Mouse (Mus musculus) adrenal gland, postnatal 0 days (tissue): ENCODE data around the gene Gm49325. TPM values are rescaled to one million over a fixed set of nuclear protein-coding genes. Genes with fewer than 3 reads are reported as not detected.

ENCODE experiments used
- microRNA-seq: library from miRNA; unstranded; fragments of <30 nt; microRNA quantifications from one replicate; pipeline ENCODE4, GENCODE M21; 2016; ENCODE audit warnings: borderline replicate concordance; ENCODE audit not compliant: insufficient number of aligned reads
- polyA plus RNA-seq: library from polyadenylated mRNA; unstranded; fragments of >200 nt; fragmentation: Nextera tagmentation; extraction: Ambion mirVana; gene quantifications from 2 replicates; pipeline ENCODE4 v1.2.1, GENCODE M21; 2015

Gm49325 gene
- polyA plus RNA-seq: 14.8 and 15.0 TPM in 2 replicates

DNA sequence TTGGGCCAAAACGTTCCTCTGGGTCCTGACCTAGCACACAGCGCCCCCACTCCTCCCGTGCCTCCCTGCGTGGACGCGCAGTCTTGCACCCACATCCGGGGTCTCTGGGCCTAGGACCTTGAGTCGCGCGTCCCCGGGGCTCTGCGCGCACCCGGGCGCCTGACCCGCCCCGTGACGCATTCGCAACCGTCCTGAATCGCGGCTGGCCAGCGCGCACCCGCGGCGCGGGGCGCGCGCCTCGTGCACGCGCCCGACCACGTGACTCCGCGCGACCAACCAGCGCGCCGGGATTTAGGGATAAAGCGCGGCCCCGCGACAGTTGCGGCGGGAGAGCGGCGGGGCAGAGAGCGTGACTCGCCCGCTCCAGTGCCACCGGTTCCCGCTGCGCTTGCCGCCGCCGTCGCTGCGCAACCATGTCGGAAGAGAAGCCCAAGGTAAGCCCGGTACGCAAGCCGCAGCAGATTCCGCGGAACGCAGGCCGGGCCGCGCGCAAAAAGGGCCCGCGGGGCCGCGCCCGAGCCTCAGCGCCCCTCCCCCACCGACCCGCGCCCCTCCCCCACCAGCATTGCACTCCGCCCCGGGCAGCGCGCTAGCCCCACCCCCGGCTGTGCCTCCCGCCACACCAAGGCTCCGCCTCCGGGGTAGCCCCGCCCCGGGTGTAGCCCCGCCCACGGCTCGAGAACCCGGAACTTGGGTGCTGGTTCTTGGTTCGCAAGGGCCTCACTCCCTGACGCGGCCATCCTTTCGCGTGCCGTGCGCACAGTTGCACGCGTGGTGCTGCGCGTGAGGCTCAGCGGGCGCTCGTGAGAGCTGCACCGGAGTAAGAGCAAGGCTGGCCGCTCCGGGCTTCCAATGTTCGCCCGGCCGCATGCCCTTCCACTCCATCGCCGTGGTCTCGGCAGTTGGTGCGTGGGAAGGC lies at the start of gene Gm49325, which contains the start of gene Sumo3:
TSS of gene Gm49325 (plus strand) at position 290 of the 919 bp plus-strand sequence.
TSS of gene Sumo3 (plus strand) at position 190 of the 919 bp plus-strand sequence.

GRCm38 (mm10) chr10:77581408-77582284 lies 24.4 kb upstream of the Gm49325 start, which contains the start of gene Pttg1ip:
Gene Pttg1ip, plus strand, starts transcription at chr10:77581720.

GRCm38 (mm10) chr10:77622055-77622988 lies 16.3 kb downstream of the Gm49325 start, which contains the start of gene Ube2g2:
Gene Ube2g2, plus strand, starts transcription at chr10:77622275.

GRCm38 (mm10) chr10:77685895-77686664 lies 80.1 kb downstream of the Gm49325 start, which contains the start of gene Tspear:
Gene Tspear, plus strand, starts transcription at chr10:77686569.

GRCm38 (mm10) chr10:77690356-77690807 lies 84.4 kb downstream of the Gm49325 start, which contains the start of gene Gm19402:
Gene Gm19402, minus strand, starts transcription at chr10:77690757.

Small RNA genes lying within 50 kb of the gene (microRNA-seq; reads per million reads assigned to microRNA genes)
- 11.9 reads per million, percentile 16 among the genes with 10 or more reads in this experiment for gene Mir1930

Other genes with a start within 250 kb of the Gm49325 start
- 5.9 and 6.1 TPM in 2 replicates for gene Adarb1, start 187.9 kb upstream of the Gm49325 start, polyA plus RNA-seq
- gene Fam207a, start 90.4 kb upstream of the Gm49325 start, polyA plus RNA-seq: 27.9 and 33.9 TPM in 2 replicates
- gene Itgb2, start 75.9 kb upstream of the Gm49325 start, polyA plus RNA-seq: 3.9 and 4.6 TPM in 2 replicates
- gene Pttg1ip, start 24.5 kb upstream of the Gm49325 start, polyA plus RNA-seq: 155 and 186 TPM in 2 replicates
- gene Sumo3, start 100 bp upstream of the Gm49325 start, polyA plus RNA-seq: 224 and 242 TPM in 2 replicates
- 46.7 and 55.5 TPM in 2 replicates for gene Ube2g2, start 16.1 kb downstream of the Gm49325 start, polyA plus RNA-seq
- gene Tspear, start 80.4 kb downstream of the Gm49325 start, polyA plus RNA-seq: 0.44 and 0.91 TPM in 2 replicates
- gene Gm19402, start 84.6 kb downstream of the Gm49325 start, polyA plus RNA-seq: not detected in 2 replicates
- gene Gm9508, start 91.0 kb downstream of the Gm49325 start, polyA plus RNA-seq: not detected in 2 replicates
- not detected in 2 replicates for gene Gm10272, start 100.4 kb downstream of the Gm49325 start, polyA plus RNA-seq
- gene Gm10024, start 105.3 kb downstream of the Gm49325 start, polyA plus RNA-seq: not detected in 2 replicates
- not detected in 2 replicates for gene Gm10142, start 109.6 kb downstream of the Gm49325 start, polyA plus RNA-seq
- gene Krtap12-1, start 114.4 kb downstream of the Gm49325 start, polyA plus RNA-seq: not detected in 2 replicates
- gene Gm10100, start 120.3 kb downstream of the Gm49325 start, polyA plus RNA-seq: not detected in 2 replicates
- gene Gm18596, start 136.4 kb downstream of the Gm49325 start, polyA plus RNA-seq: not detected in 2 replicates
- not detected in 2 replicates for gene Gm9736, start 145.2 kb downstream of the Gm49325 start, polyA plus RNA-seq
- gene Gm3233, start 153.5 kb downstream of the Gm49325 start, polyA plus RNA-seq: not detected in 2 replicates
- gene Gm3238, start 165.1 kb downstream of the Gm49325 start, polyA plus RNA-seq: not detected in 2 replicates
- gene Gm7138, start 170.7 kb downstream of the Gm49325 start, polyA plus RNA-seq: not detected in 2 replicates
- gene Gm3250, start 176.3 kb downstream of the Gm49325 start, polyA plus RNA-seq: not detected in 2 replicates
- gene Gm7137, start 182.0 kb downstream of the Gm49325 start, polyA plus RNA-seq: not detected in 2 replicates
- gene Gm9639, start 188.9 kb downstream of the Gm49325 start, polyA plus RNA-seq: not detected in 2 replicates
- gene Gm19668, start 192.9 kb downstream of the Gm49325 start, polyA plus RNA-seq: not detected in 2 replicates
- not detected in 2 replicates for gene Gm9507, start 205.6 kb downstream of the Gm49325 start, polyA plus RNA-seq
- gene Gm2696, start 208.5 kb downstream of the Gm49325 start, polyA plus RNA-seq: not detected in 2 replicates
- gene Krtap10-4, start 220.9 kb downstream of the Gm49325 start, polyA plus RNA-seq: not detected in 2 replicates
- not detected in 2 replicates for gene Krtap10-10, start 229.8 kb downstream of the Gm49325 start, polyA plus RNA-seq
- not detected in 2 replicates for gene Gm36176, start 240.6 kb downstream of the Gm49325 start, polyA plus RNA-seq
- gene Gm10318, start 246.7 kb downstream of the Gm49325 start, polyA plus RNA-seq: not detected in 2 replicates